Mouse (Mus musculus) c-Kit-positive CD71-positive TER-119-positive erythroid progenitor cells, embryonic 14.5 days (primary cell): ENCODE measurements around the gene Lrrc8a.
A peak's percentile ranks its signal among the peaks of the same experiment; 100 is the strongest.

ENCODE experiments used
- DNase-seq: peaks from one replicate; pipeline ENCODE4 v3.0.0-alpha.2; 2013; ENCODE audit warnings: low spot score

Gene Lrrc8a

DNA sequence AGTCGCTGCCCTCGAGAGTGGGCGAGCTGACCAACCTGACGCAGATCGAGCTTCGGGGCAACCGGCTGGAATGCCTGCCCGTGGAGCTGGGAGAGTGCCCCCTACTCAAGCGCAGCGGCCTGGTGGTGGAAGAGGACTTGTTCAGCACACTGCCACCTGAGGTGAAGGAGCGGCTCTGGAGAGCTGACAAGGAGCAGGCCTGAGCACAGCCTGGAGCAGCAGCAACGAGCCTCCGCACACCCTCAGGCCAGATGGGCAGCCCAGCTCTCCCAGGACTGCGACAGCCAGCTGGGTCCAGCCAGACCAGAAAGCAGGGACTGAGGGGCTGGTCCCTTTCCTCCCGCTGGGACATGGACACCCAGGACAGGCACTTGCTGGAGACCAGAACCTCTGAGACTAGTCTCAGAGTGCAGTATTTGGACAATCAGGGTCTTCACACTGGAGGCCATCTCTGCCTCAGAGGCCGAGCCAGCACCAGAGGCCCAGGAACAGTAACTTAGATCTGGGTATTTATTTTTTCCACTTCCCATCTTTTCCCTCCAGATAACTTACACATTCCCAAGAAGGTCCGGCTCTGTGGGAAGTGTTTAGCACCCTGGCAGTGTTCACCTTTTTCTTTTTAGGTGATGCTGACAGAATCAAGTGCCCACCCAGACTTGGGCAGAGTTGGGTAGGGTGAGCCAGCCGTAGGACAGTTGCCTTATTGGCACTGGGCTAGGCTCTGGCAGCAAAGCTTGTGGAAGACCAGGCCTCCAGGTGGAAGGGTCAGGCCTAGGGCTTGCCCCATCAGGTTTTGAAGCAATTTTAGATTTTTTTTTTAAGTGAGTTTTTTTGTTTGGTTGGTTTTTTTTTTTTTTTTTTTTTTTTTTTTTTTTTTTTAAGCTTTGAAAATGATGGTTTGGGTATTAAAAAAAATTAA is 24.7 kb downstream of the Lrrc8a start:
- DNase-seq = no peak

DNA sequence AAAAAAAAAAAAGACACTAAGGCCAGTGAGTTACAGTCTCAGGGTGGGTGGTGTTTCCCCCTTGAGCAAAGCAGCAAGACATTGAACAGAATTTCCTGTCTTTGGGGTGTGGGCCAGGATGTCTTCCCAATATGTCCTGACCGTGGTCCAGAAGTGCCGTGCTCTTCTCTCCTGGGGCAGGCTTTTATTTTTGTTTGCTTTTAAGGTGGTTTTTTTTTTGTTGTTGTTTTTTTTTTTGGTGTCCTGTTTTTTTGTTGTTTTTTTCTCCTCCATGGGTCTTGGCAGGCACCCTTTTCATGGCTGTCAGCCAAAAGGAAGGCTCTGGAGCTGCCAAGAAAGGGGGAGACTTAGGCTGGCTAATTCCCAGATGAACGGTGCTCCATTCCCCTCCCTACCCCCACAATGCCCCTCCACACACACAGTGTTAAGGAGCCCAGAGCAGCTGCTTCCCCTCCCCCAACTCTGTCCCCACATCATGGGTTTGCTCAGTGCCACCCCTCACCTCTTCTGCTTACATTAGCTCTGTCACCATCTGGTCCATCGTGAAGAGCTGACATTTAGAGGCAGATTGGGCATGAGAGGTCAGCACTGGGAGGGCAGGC is 25.4 kb downstream of the Lrrc8a start:
- no peak for DNase-seq

- DNase-seq = no peak
Measured at GRCm38 (mm10) chr2:30263811-30264210, 26.3 kb downstream of the Lrrc8a start.

DNA sequence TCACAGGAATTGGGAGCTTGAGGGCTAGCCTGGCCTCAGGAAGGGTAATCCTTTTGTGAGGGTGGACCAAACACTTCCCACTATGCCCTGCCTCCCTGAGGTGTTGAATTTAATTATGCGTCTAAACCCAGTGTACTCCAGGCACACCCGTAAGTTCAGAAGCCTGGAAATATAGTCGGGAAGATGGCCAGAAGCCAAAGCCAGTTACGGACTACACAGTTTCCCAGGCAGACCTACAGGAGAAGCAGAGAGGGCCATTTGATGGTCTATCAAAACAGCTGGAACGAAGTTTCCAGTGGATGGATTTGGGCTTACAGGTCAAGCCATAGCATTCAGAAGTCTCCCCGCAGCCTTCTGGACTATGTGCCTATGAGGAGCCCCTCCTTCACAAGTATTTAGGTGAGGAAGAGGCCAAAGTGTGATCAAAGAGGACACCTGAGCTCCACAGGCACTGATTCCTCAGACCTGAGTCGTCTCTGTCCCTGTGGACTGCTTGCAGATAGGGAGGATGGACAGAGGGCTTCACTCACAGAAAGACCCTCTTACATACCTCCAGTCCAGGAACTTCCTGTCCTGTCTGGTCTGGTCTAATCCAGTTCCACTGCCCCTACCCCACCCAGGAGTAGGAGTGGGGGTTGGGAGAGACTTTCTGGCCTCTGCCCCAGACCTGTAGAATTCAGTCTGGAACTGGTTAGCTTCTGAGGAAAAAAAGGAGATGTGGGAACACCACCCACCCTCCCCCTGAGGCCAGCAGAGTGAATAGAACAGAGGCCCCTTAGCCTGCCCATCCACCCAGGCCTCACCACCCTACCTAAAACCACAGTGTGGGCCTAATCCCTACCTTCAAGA is 27.4 kb downstream of the Lrrc8a start:
- no peak for DNase-seq

- no peak for DNase-seq
Measured at GRCm38 (mm10) chr2:30265767-30266253, 28.3 kb downstream of the Lrrc8a start, which contains the start of gene Phyhd1. TSS of gene Phyhd1 (plus strand) at chr2:30266203.

- no peak for DNase-seq
Measured at GRCm38 (mm10) chr2:30266392-30266941, 29.0 kb downstream of the Lrrc8a start.

DNA sequence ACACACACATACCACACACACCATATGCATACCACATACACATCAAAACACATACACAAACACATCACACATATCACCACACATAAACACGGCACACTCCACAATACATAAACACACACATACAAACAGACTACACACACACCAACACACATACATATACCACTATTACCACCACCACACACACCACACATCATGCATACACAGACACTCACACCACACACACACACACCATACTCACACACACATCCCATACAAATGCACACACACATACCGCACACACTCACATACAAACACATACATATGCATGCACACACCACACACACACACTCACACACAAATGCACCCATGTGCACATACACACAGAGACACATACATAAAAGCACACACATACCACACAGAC is 30.0 kb downstream of the Lrrc8a start:
- DNase-seq = no peak

DNA sequence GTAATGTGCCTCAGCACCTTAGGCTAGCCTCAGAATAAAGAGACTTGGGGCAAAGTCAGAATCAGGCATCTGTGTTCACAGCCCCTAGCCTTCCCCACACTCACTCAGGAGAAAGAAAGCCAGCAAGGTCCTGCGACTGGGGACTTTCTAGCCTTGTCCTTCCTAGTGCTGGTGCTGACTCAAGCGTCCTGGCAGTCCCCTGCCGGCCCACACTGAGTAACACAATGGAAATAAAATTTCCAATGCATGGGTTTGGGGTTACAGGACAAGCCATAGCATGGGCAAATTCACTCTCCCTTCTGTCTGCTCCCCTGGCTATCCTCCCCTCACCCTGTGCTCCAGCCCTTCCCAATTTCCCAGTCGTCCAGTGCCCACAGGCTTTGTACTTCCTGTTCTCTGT is 30.9 kb downstream of the Lrrc8a start:
- no peak for DNase-seq

DNA sequence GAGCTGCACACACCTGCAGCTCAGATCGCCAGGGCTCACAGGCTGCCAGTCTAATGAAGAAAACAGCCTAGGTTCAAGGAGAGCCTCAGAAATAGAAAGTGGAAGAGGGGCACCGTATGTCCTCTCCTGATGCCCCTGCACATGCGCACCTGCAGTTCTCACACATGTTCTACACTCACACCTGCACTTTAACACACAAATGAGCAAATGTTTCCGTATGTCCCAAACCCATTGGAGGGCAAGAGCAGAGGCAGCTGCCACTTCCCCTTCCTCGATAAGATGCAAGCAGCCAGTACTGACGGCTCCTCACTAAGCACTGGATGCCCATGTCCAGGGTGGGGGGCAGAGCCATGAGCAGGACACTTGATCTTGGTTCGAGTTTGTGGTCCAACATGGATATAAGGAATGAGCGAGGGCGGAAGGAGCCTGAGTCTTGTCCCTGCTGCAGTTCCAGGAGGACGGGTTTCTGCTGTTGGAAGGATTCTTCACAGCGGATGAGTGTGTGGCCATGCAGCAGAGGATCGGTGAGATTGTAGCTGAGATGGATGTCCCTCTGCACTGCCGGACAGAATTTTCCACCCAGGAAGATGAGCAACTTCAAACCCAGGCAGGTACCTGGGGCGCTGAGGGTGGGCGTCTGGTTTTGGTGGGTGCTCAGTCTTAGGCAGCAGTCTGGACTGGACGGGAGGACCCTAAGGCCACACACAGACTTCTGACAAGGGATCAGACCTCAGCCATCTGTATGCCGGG is 31.9 kb downstream of the Lrrc8a start:
- no peak for DNase-seq

DNA sequence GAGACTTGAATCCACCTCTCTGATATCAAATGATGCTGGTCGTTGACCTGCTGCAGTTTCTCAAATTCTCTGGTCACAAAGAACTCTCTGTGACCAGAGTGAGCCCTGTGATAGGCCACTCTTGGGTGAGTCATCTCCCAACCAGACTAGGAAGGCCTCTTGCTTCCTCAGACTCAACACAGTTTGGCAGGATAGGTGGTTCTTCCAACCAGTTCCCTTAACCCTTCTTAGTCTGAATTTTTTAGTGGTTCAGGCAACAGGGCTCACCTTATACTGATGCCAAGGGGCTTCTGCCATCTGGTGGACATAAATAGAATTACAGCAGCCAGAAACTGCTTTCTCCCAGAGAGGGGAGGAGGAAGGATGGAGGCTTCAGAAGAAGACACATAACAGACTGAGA is 32.6 kb downstream of the Lrrc8a start:
- DNase-seq = peak; percentile 56

DNA sequence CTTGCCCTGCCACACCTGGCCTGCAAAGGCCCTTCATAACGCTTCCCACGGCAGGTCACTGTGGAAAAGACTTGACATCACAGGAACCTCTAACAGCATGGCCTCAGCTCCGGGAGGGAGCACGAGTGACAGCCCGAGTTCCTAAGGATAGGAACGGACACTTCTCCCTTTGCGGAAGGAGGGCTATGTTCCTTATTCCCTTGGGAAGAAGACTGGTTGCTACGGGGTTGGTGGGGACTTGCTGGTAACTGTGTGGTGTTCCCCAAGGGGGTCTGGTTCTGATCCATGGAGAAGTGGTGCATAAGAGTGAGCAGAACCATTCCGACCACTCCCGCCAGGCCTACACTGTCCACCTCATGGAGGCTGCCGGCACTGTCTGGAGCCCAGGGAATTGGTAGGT is 43.2 kb downstream of the Lrrc8a start, which contains the start of gene Gm28038:
Gene Gm28038 (plus strand): TSS at position 301 of the 400 bp plus-strand sequence.
- no peak for DNase-seq

DNA sequence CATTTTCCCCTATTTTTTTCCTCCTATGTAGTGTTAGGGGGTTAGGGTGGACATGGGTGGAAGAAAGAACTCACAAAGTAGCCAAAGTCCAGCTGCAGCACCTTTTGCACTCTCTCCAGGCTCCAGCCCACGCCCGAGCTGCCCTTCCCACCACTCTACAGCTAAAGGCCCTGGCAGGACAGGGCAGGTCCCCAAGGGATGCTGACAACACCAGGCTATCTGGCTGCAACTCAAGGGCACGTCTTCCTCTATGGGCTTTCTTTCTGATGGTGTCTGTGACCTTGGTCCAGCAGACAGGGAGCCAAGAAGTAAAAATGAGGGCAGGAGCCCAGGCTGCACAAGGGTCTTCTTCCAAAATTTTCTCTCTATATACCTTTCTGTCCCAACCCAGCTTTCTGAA is 44.1 kb downstream of the Lrrc8a start:
- DNase-seq = no peak

- no peak for DNase-seq
Measured at GRCm38 (mm10) chr2:30283193-30283592, 45.7 kb downstream of the Lrrc8a start.

DNA sequence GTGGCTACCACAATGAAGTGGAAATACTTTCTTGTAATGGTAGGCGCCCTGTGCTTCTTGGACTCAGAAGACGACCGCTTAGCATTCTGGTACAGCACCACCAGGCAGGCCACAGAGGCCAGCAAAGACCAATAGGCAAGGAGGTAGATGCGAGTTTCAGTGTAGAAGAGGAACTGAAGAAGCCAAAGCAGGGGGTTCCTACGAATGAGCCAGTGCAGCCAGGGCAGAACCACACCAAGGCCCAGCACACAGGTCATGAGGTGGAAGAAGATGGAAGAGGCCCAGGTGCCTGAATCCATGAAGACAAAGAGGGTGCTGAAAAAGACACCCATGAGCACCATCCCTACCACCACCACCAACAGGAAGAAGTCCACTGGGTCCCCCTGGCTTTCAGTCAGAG is 47.5 kb downstream of the Lrrc8a start:
- DNase-seq = no peak

DNA sequence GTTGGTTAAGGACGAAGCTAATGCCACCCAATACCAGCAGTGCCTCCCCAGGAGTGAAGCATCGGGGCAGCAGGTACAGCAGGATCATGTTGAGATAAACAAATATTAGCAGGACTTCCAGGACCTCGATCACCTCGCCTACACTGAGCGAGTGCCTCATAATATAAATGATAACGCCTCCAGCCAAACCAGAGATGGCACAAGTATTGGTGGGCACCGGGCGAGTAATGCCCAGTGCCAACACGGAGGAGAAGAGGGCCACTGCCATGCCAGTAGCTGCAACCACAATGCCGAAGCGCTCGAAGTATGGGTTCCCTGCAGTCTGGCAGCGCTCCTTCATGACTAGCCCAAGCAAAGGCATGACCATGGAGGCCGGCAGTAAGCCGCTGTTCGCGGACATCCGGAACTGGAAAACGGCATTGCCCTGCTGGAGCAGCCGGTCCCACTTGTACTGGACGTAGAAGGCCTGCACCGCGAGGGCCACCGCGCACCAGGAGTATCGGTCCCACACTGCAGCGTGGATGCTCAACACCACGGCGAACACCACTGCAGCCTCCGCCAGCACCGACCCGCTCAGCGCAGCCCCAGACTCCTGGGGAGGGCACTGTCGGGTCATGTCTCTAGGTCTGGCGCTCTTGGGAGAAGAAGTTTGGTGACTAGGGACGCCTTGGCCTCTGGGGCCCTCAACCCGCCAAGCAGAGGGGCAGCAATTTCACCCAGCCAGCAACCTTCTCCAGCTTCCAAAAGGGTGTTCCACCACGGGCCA is 48.1 kb downstream of the Lrrc8a start:
- DNase-seq = no peak

DNA sequence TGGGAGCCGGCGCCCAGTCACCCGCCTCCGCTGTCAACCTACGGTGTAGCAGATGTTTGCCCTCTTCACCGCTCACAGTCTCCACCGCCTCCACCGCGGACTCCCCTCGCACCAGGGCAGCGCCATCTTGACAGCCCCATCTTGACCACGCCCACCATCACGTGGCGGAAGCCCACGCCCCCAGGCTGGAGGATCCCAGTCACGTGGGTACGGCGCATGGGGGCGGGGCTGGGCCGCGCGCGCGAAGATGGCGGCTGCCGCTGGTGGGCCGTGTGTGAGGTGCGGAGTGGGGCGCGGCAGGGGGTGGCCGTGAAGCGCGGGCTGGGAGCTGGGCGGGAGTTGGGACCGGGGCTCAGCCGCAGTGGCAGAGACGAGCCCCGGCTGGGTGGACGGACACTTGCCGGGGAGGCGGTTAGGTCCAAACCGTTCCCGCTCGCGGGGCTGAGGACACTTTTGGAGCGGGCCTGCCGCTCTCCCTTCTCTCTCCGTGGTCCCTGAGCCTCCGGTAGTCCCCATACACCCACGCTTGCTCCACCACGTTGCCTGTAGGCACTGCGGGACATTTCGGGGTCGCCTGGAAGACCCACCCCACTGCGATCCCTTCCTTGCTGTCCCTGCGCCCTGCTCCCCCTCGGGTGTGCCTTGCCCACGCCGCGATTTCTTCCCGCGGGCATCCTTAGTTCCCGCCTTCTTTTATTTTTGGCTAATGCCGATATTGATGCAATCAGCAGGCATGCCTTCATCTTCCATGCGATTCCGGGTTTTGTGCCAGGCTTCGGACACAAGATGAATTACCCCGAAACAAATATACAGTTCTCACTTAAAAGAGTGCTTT is 48.9 kb downstream of the Lrrc8a start, which contains the start of the genes Dolk and Nup188:
Gene Dolk (minus strand): TSS at position 143 of the 835 bp plus-strand sequence.
Gene Nup188 (plus strand): TSS at position 206 of the 835 bp plus-strand sequence.
- peak; percentile 94 for DNase-seq

DNA sequence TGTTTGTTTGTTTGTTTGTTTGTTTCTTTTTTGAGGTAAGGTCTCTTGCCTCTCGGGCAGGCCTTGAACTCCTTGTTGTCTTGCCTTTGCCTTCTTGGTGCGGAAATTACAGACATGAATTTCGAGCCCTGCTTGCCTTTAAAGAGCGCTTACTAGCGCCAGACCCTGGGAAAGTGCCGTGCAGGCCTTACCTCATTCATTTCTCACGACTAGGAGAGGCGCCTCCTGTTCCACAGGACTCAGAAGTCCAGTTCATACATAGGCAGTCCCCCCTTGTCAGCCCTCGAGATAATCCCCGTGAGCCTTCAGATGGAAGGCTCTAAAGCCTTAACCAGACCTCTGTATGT is 49.5 kb downstream of the Lrrc8a start:
- peak; percentile 40 for DNase-seq

GRCm38 (mm10) chr2:30299525-30299924 is 62.0 kb downstream of the Lrrc8a start:
- no peak for DNase-seq

- DNase-seq = no peak
Measured at GRCm38 (mm10) chr2:30299966-30300365, 62.5 kb downstream of the Lrrc8a start.
